Mouse (Mus musculus): ENCODE data around the gene Vps45. TPM values are rescaled to one million over a fixed set of nuclear protein-coding genes. Genes with fewer than 3 reads are reported as not detected.
A peak's percentile ranks its signal among the peaks of the same experiment; 100 is the strongest.

Gene Vps45
- total RNA-seq, 2 experiments from 2014 or later, result 8.2 to 32.3 TPM

DNA sequence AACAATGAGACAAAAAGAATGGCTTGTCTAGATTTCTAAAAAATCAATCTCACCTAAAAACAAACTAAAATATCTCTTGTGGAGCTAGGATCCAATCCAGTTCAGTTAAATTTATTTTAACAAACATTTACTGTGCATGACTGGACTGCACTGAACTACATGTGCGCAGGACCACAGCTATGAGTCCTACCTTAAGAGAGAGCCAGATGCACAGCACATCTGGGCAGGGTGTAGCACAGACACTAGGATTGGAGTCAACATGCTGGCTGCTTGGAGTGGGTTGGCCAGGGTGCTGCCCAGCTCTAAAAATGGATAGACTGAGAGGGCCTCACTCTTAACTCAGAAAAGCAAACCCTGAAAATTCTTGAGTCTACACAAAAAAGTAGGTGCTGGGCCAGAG is 56.7 kb downstream of the Vps45 start:
- no peak for ATAC-seq (replicated peaks; ENCODE audit: low FRiP score, poor library complexity, severe bottlenecking)

DNA sequence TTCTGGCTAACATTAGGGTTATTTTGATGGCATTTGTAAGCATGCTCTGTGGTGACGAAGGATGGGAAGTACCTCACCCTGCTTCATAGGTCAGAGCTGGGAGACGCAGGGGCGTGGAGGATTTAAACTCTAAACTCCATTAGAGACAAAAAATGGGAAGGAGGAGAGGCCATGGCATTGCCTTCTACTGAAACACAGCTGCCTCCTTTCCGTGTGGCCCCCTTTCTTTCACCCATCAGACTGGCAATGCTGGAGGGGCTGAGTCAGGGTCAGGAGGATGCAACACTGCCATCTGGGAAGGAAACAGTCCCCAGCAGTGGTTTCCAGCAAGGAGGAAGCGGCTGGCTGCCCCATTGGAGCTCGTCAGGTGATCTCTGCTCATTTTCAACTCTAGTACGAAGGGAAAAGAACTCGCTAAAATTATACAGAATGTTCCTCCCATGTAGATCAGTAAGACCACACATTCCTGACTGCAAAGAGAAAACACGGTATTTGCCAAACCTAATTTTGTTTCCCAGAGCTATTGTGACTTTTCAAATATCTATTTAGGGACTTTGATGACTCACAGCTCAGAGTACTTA is 57.3 kb downstream of the Vps45 start:
- no peak for ATAC-seq (replicated peaks; ENCODE audit: low FRiP score, poor library complexity, severe bottlenecking)

DNA sequence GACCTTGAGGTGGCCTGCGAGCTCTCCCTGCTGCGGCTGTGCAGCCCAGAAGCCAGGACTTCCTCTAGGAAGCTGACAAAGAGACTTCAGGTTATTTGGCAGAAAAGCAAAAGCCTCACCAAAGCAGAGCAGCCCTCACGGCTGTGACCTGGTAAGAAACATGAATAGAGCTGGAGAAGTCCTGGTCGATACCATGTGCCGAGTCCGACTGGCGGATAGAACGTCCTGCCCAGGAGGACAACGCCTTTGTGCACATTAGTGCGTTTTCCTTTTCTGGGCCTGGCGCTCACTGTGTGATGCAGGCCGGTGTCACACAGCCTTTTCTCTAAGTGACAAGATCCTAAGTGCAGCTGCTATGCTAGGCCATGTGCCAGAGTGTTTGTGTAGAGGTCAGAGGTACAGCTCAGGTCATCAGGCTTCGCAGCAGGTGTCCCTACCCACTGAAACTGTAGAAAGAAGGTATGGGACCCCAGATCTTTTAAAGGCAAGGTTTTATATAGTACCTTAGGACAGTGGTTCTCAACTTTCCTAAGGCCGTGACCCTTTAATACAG is 58.1 kb downstream of the Vps45 start:
- no peak for ATAC-seq (replicated peaks; ENCODE audit: low FRiP score, poor library complexity, severe bottlenecking)

DNA sequence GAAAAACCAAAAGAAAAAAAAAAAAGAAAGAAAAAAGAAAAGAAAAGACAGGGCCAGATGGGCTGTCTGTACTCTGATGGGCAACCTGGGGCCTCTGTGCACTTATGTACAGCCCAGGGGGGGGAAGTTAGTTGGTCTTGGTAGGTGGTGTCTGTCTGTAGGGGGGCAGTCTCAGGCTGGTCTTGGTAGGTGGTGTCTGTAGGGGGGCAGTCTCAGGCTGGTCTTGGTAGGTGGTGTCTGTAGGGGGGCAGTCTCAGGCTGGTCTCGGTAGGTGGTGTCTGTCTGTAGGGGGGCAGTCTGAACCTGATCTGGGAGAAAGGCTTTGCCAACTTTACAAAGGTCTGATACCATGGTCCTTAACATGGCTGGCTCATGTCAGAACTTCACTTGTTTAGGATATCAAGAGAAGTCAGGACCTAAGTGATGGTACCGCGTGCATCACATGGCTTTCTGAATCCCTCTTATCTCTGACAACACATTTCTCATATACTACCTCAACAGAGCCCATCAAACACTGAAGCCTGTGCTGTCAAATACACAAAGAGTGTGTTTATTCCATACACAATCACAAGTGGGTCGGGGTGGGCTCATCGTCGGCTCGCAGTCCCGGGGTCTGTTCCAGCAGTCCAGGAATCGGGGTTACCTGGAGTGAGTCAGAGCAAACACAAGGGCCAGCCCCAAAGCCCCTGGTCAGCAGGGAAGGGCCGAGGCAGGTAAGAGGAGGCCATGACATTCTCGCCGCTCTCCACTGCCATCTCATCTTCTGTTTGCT is 58.8 kb downstream of the Vps45 start:
- ATAC-seq (replicated peaks; ENCODE audit: low FRiP score, poor library complexity, severe bottlenecking), result peak; percentile 88

DNA sequence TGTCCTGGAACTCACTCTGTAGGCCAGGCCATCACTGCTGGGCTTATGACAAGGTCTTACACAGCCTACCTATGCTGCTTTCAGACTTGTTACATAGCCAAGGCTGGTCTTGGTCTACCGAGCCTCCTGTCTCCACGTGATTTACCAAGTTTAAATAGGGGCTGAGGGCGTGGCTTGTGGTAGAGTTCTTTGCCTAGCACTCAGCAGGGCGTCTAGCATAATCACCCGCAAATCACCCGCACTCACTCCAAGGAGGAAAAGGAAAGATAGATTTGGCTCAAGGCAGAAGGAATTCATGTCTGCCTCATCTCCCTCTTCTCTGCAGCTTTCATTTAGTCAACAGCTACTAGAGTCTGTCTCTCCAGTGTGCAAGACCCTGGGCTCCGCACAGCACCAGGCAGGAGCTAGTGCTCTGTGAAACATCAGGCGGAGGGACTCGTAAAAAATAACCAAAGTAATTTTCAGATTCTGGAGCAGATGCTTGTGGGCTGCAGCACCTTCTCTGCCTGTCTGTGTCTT is 61.0 kb downstream of the Vps45 start:
- ATAC-seq (replicated peaks; ENCODE audit: low FRiP score, poor library complexity, severe bottlenecking), result no peak

DNA sequence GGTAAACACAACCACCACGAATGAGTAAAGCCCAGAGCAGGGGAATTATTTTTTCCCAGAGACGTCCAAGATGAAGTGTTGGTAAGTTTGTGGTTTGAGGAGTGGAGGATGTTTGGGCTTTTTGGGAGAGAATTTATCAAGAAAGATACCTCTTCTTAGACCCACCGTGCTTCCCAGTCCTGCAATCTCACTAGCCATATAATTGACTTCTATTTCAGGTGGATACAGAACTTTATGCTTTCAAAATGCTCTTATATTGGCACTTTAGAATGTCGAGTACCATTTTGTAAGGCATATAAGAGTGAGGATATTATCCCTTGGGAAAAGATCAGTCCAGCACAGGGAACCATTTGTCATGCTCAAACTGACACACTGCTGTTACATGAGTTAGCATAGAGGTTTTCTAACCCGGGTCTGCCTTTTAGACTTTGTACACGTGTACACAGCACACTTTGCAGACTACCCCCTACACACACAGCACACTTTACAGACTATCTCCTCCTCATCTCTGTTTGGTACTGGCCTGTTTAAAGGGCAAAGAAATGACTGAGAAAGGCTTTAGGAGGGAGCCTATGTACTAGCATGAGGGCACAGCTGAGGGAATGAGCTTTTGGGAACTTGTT is 61.7 kb downstream of the Vps45 start:
- ATAC-seq (replicated peaks; ENCODE audit: low FRiP score, poor library complexity, severe bottlenecking), result no peak

DNA sequence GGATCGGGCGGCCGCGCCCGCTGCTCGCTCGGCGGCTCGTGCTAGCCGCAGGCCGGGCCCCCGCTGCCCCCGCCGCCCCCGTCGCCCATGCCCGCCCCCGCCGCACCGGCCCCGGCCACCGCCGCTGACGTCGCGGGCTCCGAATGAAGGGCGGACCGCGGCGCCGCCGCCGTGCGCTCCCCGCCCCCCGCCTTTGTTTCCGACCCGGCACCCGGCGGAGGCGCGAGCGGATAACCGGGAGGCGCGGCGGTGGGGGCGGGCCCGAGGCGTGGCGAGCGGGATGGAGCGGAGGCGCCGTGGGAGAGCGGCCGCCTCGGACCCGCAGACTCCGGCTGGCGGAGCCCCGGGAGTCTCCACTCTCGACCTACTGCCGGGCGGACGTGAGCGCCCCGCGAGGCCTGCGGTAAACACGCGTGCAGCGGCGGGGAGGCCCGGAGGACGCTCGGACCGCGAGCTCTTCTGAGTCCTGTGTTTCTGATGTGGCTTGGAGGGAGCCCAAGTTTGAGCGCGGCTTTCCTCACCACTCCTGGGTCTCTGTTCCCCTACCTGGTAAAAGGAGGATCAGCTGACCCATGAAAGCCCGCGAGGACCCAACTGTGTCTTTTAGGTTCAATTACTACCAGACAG is 62.4 kb downstream of the Vps45 start, which contains the start of gene Plekho1:
Gene Plekho1, minus strand, starts transcription at position 200 of the 627 bp plus-strand sequence.
- peak; percentile 40; the same call in 1 of the 2 replicates for ATAC-seq (replicated peaks; ENCODE audit: low FRiP score, poor library complexity, severe bottlenecking)

DNA sequence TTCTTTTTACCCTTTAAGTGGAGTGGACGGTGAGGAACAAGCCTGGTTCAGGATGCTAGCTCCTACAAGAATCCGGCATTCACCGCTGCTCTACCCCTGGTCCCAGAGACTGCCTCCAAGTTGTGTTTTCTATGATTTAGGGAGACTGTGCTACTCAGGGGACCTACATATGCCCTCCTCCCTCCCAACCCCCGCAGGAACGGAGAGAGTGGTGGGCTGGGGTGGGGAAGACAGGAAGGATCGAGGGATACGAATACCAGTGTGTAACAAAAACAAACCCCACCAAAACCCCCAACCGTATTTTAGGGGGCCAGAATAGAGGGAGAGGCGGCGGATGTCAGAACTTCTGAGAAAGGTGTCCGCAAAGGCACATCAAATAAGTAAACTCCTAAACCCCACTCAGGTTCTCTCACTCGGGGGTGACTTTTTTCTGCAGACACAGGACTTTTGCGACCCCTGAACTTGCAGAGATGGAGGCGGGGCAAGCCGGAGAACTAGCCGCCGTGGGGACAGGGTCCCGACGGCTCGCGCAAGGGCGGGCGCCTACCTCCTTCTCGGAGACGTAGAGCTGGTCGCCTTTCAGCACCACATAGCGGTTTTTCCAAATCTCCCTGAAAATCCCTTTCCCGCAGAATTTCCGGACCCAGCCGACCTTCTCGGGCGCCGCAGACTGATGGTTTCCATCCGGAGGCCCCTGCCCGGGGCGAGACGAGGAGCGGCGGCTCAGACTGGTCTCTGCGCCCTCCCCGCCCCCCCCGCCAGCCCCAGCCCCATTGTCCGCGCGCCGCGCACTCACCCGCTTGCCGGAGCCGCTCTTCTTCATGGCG is 63.1 kb downstream of the Vps45 start:
- no peak for ATAC-seq (replicated peaks; ENCODE audit: low FRiP score, poor library complexity, severe bottlenecking)

DNA sequence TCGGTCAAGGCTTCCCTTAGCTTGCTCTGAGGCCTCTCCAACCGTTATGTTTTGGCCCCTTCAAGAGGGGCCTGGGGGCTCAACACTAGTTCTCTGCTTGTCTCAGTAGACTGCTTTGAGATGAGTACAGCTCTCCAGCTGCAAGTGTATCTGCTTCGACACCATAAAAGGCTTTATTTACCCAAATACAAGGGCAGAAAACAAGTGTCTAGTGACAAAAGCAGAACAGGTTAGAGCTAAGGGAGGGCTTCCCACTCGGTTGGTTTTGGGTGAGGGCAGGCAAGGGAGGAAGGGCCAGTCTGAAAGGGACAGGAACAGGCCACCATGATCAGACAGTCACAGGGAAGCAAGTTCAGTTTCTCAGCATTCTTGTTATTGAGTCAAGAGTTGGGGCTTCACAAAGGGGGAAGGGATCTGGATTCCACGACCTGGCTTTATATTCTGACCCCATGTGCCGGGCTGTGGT is 63.9 kb downstream of the Vps45 start:
- no peak for ATAC-seq (replicated peaks; ENCODE audit: low FRiP score, poor library complexity, severe bottlenecking)

DNA sequence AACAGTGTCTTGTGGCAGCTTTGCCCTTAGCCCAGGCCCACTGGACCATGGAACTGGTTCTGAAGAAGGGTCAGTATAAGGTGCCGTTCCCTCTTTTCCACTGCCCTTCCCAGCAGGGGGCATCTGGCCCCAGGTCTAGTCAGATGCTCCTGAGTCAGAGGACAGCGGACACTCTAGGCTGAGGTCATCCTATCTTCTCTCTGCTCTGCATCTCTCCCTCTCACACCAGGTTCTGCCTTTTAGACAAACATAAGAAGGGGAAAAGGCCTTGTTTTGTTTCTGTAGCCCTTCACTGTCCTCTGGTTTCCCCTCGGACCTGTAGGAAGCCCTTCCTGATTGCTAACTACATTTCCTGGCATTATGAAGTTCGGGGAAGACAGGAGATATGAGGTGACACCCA is 64.4 kb downstream of the Vps45 start:
- ATAC-seq (replicated peaks; ENCODE audit: low FRiP score, poor library complexity, severe bottlenecking), result no peak

DNA sequence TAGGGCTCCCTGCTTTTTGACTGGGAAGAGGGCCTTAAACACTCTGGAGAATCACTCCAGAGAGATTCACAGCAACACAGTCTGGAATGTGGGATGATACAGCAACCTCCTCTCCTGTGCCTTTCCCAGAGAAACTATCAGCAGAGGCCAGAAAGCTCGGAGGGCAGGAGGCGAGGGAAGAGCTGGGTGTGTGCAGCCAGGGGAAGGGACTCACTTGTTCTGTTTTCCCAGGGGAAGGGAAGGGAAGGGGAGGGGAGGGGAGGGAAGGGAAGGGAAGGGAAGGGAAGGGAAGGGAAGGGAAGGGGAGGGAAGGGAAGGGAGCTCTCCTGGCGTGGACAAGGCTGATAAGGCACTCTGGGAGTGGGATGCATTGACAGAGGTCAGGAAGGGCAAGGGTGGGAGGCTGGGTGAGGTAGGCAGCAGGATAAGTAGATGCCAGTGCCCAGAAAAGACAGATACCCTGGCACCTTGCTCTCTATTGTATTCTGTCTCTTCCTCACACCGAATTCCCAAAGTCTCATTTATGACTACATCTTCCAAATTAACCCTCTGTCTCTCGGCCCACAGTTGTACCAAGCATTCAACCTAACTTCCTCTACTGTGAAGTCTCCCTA is 65.2 kb downstream of the Vps45 start:
- ATAC-seq (replicated peaks; ENCODE audit: low FRiP score, poor library complexity, severe bottlenecking), result no peak

DNA sequence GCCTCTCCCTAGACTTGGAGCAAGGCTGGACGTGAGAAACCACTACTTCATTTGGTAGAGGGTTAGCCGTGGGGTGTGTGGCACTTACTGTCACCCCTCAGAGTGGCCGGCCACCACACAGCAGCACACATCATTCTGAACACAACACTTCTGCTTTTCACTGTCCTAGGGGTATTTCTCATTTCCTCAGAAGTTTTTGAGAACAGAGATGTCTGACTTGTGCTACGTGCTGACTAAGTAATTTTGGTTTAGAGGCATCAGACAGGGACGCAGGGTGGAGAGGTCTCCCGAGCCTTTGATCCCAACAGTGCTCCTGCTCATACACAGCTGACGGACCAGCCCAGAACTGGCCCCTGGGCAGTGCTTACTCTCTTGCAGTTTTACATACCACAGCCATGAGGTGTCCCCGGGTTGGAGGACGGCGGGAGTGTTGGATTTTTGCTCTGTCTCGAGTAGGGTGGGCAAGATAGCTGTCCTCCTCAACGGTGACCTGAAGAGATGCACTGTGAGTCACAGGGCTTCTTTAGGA is 67.8 kb downstream of the Vps45 start:
- no peak for ATAC-seq (replicated peaks; ENCODE audit: low FRiP score, poor library complexity, severe bottlenecking)

DNA sequence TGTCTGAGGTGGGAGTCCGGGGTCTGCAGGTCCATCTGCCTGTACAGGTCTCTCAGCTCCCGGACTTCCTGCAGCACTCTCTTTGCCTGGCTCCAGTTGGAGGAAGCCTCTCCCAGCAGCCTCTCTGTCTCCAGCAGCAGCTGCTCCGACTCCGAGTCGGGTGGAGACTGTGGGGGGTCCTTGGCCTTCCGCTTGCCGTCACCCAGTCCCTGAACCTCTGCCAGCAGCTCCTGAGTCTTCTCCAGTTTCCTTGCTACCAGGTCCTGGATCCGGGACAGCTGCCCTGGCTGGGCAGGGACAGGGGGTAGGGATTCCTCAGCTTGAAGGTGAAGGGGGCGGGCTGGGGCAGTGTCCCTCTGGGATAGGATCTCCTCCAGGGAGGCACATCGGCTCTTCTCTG is 69.3 kb downstream of the Vps45 start:
- no peak for ATAC-seq (replicated peaks; ENCODE audit: low FRiP score, poor library complexity, severe bottlenecking)

DNA sequence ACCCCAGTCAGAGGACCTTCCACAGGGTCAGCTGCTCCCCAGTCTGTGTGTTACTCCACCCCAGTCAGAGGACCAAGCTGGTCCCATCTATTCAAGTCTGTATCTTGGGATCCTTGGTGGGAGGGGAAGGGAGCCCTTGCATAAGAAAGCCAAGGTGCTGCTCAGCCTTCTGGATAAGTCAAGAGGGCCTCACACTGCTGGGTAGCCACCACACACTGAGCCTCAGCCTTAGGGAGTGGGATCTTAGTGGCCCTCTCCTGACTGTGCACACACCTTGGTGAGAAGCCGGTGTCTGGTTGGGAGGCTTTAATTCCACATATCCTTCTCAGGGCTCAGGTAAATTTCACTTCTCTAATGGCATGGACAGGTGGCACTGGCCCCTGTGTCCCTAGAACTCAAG is 70.1 kb downstream of the Vps45 start:
- ATAC-seq (replicated peaks; ENCODE audit: low FRiP score, poor library complexity, severe bottlenecking), result no peak

DNA sequence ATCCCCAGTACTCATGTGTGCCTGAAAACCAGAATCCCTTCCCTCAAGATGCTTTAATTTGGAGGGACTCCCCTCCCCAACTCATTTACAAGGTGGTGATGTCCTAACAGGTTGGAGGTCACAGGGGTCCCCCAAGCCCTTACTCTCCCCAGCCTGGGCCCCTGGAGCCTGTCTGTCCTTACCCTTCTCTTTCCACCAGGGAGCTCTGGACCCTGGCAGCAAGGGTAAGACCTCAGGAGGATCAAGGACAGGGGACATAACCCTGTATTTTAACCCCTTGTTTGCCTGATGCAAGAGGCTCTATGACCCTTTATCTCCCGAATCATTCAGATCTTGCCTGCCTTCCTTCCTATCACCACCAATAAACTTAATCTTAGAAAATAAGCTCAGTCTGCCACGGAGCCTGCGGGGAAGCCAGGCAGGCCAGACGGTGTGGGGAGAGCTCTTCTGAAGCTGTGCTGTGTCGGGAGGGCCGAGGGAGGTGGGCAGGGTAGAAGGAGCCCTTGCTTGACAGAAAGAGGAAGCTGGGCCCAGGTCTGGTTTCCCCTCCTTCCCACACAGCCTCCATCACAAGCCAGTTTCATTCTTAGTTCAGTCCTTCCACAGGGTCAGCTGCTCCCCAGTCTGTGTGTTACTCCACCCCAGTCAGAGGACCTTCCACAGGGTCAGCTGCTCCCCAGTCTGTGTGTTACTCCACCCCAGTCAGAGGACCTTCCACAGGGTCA is 70.7 kb downstream of the Vps45 start:
- peak; percentile 7; the same call in 1 of the 2 replicates for ATAC-seq (replicated peaks; ENCODE audit: low FRiP score, poor library complexity, severe bottlenecking)

DNA sequence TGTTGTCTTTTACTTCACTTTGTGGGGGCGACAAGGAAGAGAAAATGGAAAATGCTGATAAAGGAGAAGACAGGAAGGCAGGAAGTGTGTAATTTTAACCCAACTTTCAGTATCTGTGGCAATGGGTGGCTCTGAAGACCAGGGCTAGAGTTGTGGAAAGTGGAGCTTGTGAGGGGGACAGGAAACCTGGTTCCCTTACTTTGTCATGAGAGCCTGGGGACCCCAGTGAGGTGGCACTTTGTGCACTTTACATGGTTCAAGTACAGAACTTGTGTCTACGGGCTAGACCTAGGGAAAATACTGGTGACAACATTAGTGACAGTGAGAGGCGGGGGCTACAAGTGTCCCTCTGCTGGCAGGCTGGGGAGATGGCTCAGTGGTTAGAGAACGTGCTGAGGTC is 71.3 kb downstream of the Vps45 start:
- no peak for ATAC-seq (replicated peaks; ENCODE audit: low FRiP score, poor library complexity, severe bottlenecking)

DNA sequence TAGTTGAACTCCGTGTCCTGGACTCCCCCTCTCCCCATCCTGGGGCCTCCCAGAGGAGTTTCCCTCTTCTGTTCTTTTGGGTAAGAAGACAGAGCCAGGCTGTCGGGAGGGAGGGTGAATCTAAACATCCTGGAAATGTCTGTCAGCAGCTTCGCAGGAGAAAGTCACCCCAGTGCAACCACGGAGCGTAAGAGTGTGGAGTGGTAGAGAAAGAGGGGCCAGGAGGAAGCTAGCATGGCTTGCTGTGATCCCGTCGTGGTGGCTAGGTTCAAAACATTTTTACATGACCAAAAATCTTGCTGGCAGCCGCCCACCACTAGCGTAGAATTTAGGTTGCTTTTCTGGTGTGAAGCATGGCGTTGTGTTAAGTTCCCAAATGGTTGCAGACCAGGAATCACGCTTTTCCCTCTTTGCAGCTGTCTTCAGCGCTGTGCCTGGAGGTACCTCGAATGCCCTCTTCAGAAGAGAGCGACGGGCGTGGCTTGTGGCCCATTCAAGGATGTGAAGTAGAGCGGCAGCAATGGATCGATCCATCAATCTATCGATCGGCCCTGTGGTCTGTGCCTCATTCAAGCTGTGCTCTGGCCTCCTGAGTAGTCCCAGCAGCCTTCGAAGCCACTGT is 72.2 kb downstream of the Vps45 start:
- ATAC-seq (replicated peaks; ENCODE audit: low FRiP score, poor library complexity, severe bottlenecking), result no peak
